Mouse (Mus musculus) heart, embryonic 15.5 days (tissue): ENCODE results near the gene Sass6. TPM values are rescaled to one million over a fixed set of nuclear protein-coding genes. Genes with fewer than 3 reads are reported as not detected.

Experiments
- polyA plus RNA-seq: library from polyadenylated mRNA; unstranded; fragments of >200 nt; fragmentation: Nextera tagmentation; extraction: Ambion mirVana; gene quantifications from 2 replicates; pipeline ENCODE4 v1.2.1, GENCODE M21; 2015

The Sass6 gene
- polyA plus RNA-seq, 1 experiment from 2014 or later = 12.6 TPM

Other genes starting within 250 kb of the Sass6 start
- gene Cdc14a, start 170.9 kb upstream of the Sass6 start, polyA plus RNA-seq = 3.9 and 5.5 TPM in 2 replicates
- 44.1 and 48.6 TPM in 2 replicates for gene Rtca, start 86.8 kb upstream of the Sass6 start, polyA plus RNA-seq
- 24.0 and 25.7 TPM in 2 replicates for gene Dbt, start 81.9 kb upstream of the Sass6 start, polyA plus RNA-seq
- gene Lrrc39, start 32.0 kb upstream of the Sass6 start, polyA plus RNA-seq = 29.7 and 35.8 TPM in 2 replicates
- gene Trmt13, start 19.6 kb downstream of the Sass6 start, polyA plus RNA-seq = 17.5 and 18.3 TPM in 2 replicates
- 47.8 and 58.5 TPM in 2 replicates for gene Mfsd14a, start 67.7 kb downstream of the Sass6 start, polyA plus RNA-seq
- gene Gm43191, start 86.3 kb downstream of the Sass6 start, polyA plus RNA-seq = not detected in 2 replicates
- gene Slc35a3, start 117.8 kb downstream of the Sass6 start, polyA plus RNA-seq = 7.9 and 11.2 TPM in 2 replicates
- gene Agl, start 213.2 kb downstream of the Sass6 start, polyA plus RNA-seq = 120 and 150 TPM in 2 replicates